Mouse (Mus musculus) erythroblast, adult 5-6 weeks (primary cell): ENCODE results near the gene Arhgap23. TPM values are rescaled to one million over a fixed set of nuclear protein-coding genes. Genes with fewer than 3 reads are reported as not detected.

Experiments
- ATAC-seq: replicated peaks from 2 replicates; pipeline ENCODE4 v1.8.0; 2016; ENCODE audit warnings: moderate number of reproducible peaks, mild to moderate bottlenecking, moderate TSS enrichment, inconsistent platforms; ENCODE audit not compliant: poor library complexity, low FRiP score, severe bottlenecking
- total RNA-seq, 2 experiments: library from RNA; stranded (forward) in 1 of 2; stranded (reverse) in 1 of 2; fragments of 150-400 nt in 1 of 2; fragments of 200-764, 138-1000 nt in 1 of 2; gene quantifications; 2 replicates each; pipeline versions ENCODE4 v1.2.3 to v1.2.4; 2015 to 2017; ENCODE audit warnings: low replicate concordance in 2 of 2

Gene Arhgap23
- total RNA-seq, 2 experiments from 2014 or later = 21.9 to 25.6 TPM

DNA sequence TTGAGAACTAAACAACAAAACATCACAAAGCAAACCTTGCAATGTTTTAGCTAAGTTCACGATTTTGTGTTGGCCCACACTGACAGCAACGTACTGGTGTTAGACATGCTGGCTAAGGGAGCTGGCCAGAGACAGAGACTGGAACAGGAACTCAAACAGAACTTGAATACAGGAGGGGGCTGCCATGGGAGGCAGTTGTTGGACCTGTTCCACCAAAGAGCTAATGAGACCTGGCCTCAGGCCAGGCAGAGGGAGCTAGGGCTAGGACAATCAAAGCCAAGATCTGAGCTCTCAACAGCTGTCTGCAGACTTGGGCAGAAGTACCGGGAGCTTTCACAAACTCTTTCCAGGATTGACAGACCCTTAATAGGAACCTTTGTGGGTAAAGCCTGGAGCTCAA lies 125.3 kb downstream of the Arhgap23 start:
- no peak for ATAC-seq

DNA sequence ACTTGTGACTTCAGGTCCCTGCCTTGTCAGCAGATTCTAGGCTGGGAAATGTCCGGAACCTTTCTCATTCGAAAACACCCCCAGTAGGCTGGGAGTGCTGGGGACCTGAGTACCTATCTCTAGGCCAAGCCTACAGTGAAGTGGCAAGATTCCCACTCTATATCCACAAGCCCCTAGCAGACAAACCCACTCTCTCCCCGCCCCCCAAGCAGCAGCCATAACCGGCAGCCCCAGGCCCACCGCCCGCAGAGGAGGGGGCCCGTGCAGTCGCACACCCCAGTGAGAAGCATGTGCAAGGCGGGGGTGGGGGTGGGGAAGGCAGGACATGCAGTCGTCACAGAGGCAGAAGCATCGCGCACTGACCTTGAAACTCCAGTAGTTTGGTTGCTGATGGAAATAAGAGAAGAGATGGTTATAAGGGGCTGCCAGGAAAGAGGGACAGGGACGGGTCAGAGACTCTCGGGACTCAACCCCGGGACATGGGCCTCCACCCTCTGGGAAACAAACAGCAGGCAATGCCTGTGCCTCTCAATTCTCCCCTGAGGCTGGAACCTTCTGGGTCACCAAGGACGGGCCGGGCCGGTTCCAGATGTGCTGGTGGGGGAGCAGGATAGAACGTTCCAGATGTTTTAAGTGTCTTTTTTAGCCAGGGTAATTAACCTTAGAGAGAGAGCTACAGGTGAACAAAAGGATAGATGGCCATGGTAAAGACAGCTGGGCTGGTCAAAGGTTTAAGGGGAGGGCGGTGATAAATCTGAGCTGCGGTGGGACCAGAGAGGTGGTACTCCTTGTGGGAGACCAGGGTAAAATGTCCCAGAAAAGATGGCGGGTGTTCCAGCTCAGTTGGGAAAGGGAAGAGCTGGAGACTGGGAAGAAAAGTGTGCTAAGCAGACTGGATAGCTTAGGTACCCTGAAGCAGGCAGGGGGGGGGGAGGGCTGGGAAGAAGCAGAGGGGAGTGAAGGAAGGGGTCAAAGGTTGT lies 127.1 kb downstream of the Arhgap23 start:
- no peak for ATAC-seq

GRCm38 (mm10) chr11:97543181-97543733 lies 127.9 kb downstream of the Arhgap23 start:
- ATAC-seq = no peak

DNA sequence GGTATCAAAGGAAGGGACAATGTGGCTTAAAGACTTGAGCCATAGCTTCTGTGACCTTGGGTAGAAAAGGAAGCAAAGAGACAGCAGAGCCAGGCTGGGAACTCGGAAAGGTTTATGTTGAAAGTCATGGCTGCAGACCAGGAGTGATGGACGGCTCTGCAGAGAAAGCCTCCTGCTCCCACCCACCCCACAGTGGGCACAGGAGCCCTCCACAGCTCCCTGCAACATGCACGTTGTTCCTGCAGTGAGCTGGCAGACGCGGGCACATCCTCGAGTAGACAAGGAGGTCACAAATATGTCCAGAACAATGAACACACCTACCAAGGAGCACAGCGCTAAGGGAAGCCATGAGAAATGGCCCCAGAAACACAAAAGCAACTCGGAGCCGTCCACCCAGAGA lies 128.6 kb downstream of the Arhgap23 start:
- ATAC-seq = no peak

- ATAC-seq = no peak
These were observed 130.7 kb downstream of the Arhgap23 start for GRCm38 (mm10) chr11:97545808-97546560.

- ATAC-seq = no peak
These were observed 131.6 kb downstream of the Arhgap23 start for GRCm38 (mm10) chr11:97546804-97547411.

GRCm38 (mm10) chr11:97547957-97548706 lies 132.8 kb downstream of the Arhgap23 start:
- no peak for ATAC-seq

GRCm38 (mm10) chr11:97548757-97549156 lies 133.4 kb downstream of the Arhgap23 start:
- no peak for ATAC-seq

Other genes starting within 250 kb of the Arhgap23 start
- 30.6 and 42.6 TPM in 2 replicates for gene Kpnb1, start 227.7 kb upstream of the Arhgap23 start, total RNA-seq (2015; ENCODE audit: low replicate concordance)
- 102 and 119 TPM in 2 replicates for gene Kpnb1, start 227.7 kb upstream of the Arhgap23 start, total RNA-seq (2017; ENCODE audit: low replicate concordance)
- 18.1 and 21.7 TPM in 2 replicates for gene Npepps, start 134.9 kb upstream of the Arhgap23 start, total RNA-seq (2015; ENCODE audit: low replicate concordance)
- 7.2 and 21.7 TPM in 2 replicates for gene Npepps, start 134.9 kb upstream of the Arhgap23 start, total RNA-seq (2017; ENCODE audit: low replicate concordance)
- gene Mrpl45, start 99.8 kb upstream of the Arhgap23 start, total RNA-seq (2015; ENCODE audit: low replicate concordance) = 3.6 and 7.3 TPM in 2 replicates
- gene Mrpl45, start 99.8 kb upstream of the Arhgap23 start, total RNA-seq (2017; ENCODE audit: low replicate concordance) = 3.7 and 9.2 TPM in 2 replicates
- gene Gpr179, start 63.5 kb upstream of the Arhgap23 start, total RNA-seq (2015; ENCODE audit: low replicate concordance) = not detected in 2 replicates
- gene Gpr179, start 63.5 kb upstream of the Arhgap23 start, total RNA-seq (2017; ENCODE audit: low replicate concordance) = not detected in 2 replicates
- 1.0 and 3.1 TPM in 2 replicates for gene Socs7, start 53.0 kb upstream of the Arhgap23 start, total RNA-seq (2015; ENCODE audit: low replicate concordance)
- 2.0 and 3.1 TPM in 2 replicates for gene Socs7, start 53.0 kb upstream of the Arhgap23 start, total RNA-seq (2017; ENCODE audit: low replicate concordance)
- not detected in 2 replicates for gene 4933428G20Rik, start 84.8 kb downstream of the Arhgap23 start, total RNA-seq (2015; ENCODE audit: low replicate concordance)
- gene 4933428G20Rik, start 84.8 kb downstream of the Arhgap23 start, total RNA-seq (2017; ENCODE audit: low replicate concordance) = not detected in 2 replicates
- gene Srcin1, start 160.7 kb downstream of the Arhgap23 start, total RNA-seq (2015; ENCODE audit: low replicate concordance) = not detected in 2 replicates
- gene Srcin1, start 160.7 kb downstream of the Arhgap23 start, total RNA-seq (2017; ENCODE audit: low replicate concordance) = not detected in 2 replicates
- gene Epop, start 214.2 kb downstream of the Arhgap23 start, total RNA-seq (2015; ENCODE audit: low replicate concordance) = 0.58 TPM in 1 of 2 replicates, not detected in the other
- not detected in 2 replicates for gene Epop, start 214.2 kb downstream of the Arhgap23 start, total RNA-seq (2017; ENCODE audit: low replicate concordance)
- 1.2 and 1.9 TPM in 2 replicates for gene Mllt6, start 247.9 kb downstream of the Arhgap23 start, total RNA-seq (2015; ENCODE audit: low replicate concordance)
- 1.5 and 3.9 TPM in 2 replicates for gene Mllt6, start 247.9 kb downstream of the Arhgap23 start, total RNA-seq (2017; ENCODE audit: low replicate concordance)